Mouse (Mus musculus) embryonic facial prominence, embryonic 10.5 days (tissue): ENCODE results near the gene Eva1b. TPM values are rescaled to one million over a fixed set of nuclear protein-coding genes. Genes with fewer than 3 reads are reported as not detected.
A peak's percentile ranks its signal among the peaks of the same experiment; 100 is the strongest.

Source experiments
- DNase-seq: peaks from one replicate; pipeline ENCODE4 v3.0.0-alpha.2; 2017; ENCODE audit warnings: low spot score
- H3K27ac ChIP-seq: fragments of 300-500 bp; sonication (generic); replicated peaks from 2 replicates; pipeline ENCODE4 v1.5.1; 2016; ENCODE audit warnings: mild to moderate bottlenecking
- H3K27me3 ChIP-seq: fragments of 300-500 bp; sonication (generic); replicated peaks from 2 replicates; pipeline ENCODE4 v1.6.1; 2016; ENCODE audit warnings: low read depth, mild to moderate bottlenecking; ENCODE audit not compliant: poor library complexity, severe bottlenecking
- H3K36me3 ChIP-seq: fragments of 300-500 bp; sonication (generic); replicated peaks from 2 replicates; pipeline ENCODE4 v1.6.1; 2016; ENCODE audit warnings: mild to moderate bottlenecking, moderate library complexity
- H3K4me1 ChIP-seq: fragments of 300-500 bp; sonication (generic); 2 replicates; pipeline ENCODE4 v1.6.1; 2016
- H3K4me3 ChIP-seq: fragments of 300-500 bp; sonication (generic); 2 replicates; pipeline ENCODE4 v1.5.1; 2016; ENCODE audit warnings: mild to moderate bottlenecking, moderate library complexity
- H3K9me3 ChIP-seq: fragments of 300-500 bp; sonication (generic); 2 replicates; pipeline ENCODE4 v1.6.1; 2016; ENCODE audit warnings: mild to moderate bottlenecking
- WGBS: fragments of 180-500 bp; shearing (Covaris S2); methylation state at CpG from one replicate; pipeline ENCODE4 v1.1.7; 2016; 5-methylcytosine and 5-hydroxymethylcytosine counted together
- polyA plus RNA-seq: library from polyadenylated mRNA; unstranded; fragments of >200 nt; fragmentation: Nextera tagmentation; extraction: Ambion mirVana; gene quantifications from 2 replicates; pipeline ENCODE4 v1.2.1, GENCODE M21; 2016

The Eva1b gene
- polyA plus RNA-seq = 37.1 and 38.9 TPM in 2 replicates

- Histone ChIP-seq H3K4me3 (peak within 1 kb of the TSS; percentile 80), H3K27ac (peak within 1 kb of the TSS; percentile 95), H3K27me3 (peaks cover 46% of the 10 kb centered on the region), H3K36me3 (peaks cover 23% of the 10 kb centered on the region), H3K9me3 (no peaks in the 10 kb centered on the region), H3K4me1 (peaks cover 71% of the 10 kb centered on the region)
- peak; percentile 89 for DNase-seq
- under 1% methylated on average over 24 of the region's 24 CpGs for WGBS
These were observed at the start of gene Eva1b for GRCm38 (mm10) chr4:126147533-126148160. TSS of gene Eva1b (plus strand) at chr4:126147744.

- Histone ChIP-seq H3K27ac (no peak overlapping the region), H3K27me3 (no peaks in the 10 kb centered on the region), H3K4me3 (no peak overlapping the region), H3K4me1 (peaks cover 24% of the 10 kb centered on the region), H3K36me3 (peaks cover 35% of the 10 kb centered on the region), H3K9me3 (no peaks in the 10 kb centered on the region)
- WGBS = 88% methylated on average over 3 of the region's 3 CpGs
- no peak for DNase-seq
These were observed 48.2 kb upstream of the Eva1b start for GRCm38 (mm10) chr4:126099365-126099764.

- DNase-seq = no peak
These were observed 46.8 kb upstream of the Eva1b start for GRCm38 (mm10) chr4:126100764-126101163.

GRCm38 (mm10) chr4:126102061-126102841 lies 45.3 kb upstream of the Eva1b start:
- Histone ChIP-seq H3K4me3 (peak overlapping the region; percentile 83), H3K36me3 (peaks cover 35% of the 10 kb centered on the region), H3K4me1 (peaks cover 39% of the 10 kb centered on the region), H3K9me3 (no peaks in the 10 kb centered on the region), H3K27me3 (no peaks in the 10 kb centered on the region), H3K27ac (peak overlapping the region; percentile 84; the same call in 1 of the 2 replicates)
- no peak for DNase-seq
- 48% methylated on average over 7 of the region's 7 CpGs for WGBS

More at GRCm38 (mm10) chr4:126100764-126101163, 46.8 kb upstream of the Eva1b start:
- Histone ChIP-seq H3K9me3 (no peaks in the 10 kb centered on the region), H3K27me3 (no peaks in the 10 kb centered on the region), H3K27ac (no peak overlapping the region), H3K4me1 (peaks cover 38% of the 10 kb centered on the region), H3K4me3 (no peak overlapping the region), H3K36me3 (peaks cover 35% of the 10 kb centered on the region)
- WGBS = 85% methylated on average over 3 of the region's 3 CpGs

- Histone ChIP-seq H3K4me3 (peak overlapping the region; percentile 83), H3K4me1 (peaks cover 41% of the 10 kb centered on the region), H3K36me3 (peaks cover 28% of the 10 kb centered on the region), H3K9me3 (no peaks in the 10 kb centered on the region), H3K27me3 (no peaks in the 10 kb centered on the region), H3K27ac (peak overlapping the region; percentile 84)
- 3% methylated on average over 15 of the region's 15 CpGs for WGBS
- DNase-seq = peak; percentile 57
These were observed 44.4 kb upstream of the Eva1b start for GRCm38 (mm10) chr4:126103057-126103581.

GRCm38 (mm10) chr4:126103590-126104068 lies 43.9 kb upstream of the Eva1b start, which contains the start of gene Stk40:
TSS of gene Stk40 (plus strand) at chr4:126103957.
- H3K27ac ChIP-seq = peak within 1 kb of the TSS; percentile 84
- peak within 1 kb of the TSS; percentile 83 for H3K4me3 ChIP-seq
- H3K36me3 ChIP-seq = peaks cover 23% of the 10 kb centered on the region
- peaks cover 46% of the 10 kb centered on the region for H3K4me1 ChIP-seq
- under 1% methylated on average over 34 of the region's 34 CpGs for WGBS
- H3K9me3 ChIP-seq = no peaks in the 10 kb centered on the region
- no peaks in the 10 kb centered on the region for H3K27me3 ChIP-seq
- peak; percentile 98 for DNase-seq

- Histone ChIP-seq H3K27me3 (no peaks in the 10 kb centered on the region), H3K9me3 (no peaks in the 10 kb centered on the region), H3K36me3 (peaks cover 14% of the 10 kb centered on the region; the same call in 1 of the 2 replicates), H3K4me1 (peaks cover 55% of the 10 kb centered on the region), H3K4me3 (peak overlapping the region; percentile 83), H3K27ac (peak overlapping the region; percentile 84)
- WGBS = 4% methylated on average over 34 of the region's 34 CpGs
- peak; percentile 20 for DNase-seq
These were observed 43.1 kb upstream of the Eva1b start for GRCm38 (mm10) chr4:126104261-126105075.

- no peaks in the 10 kb centered on the region for H3K27me3 ChIP-seq
- WGBS = 57% methylated on average over 7 of the region's 7 CpGs
- DNase-seq = no peak
- peaks cover 6% of the 10 kb centered on the region; the same call in 1 of the 2 replicates for H3K36me3 ChIP-seq
- peaks cover 63% of the 10 kb centered on the region for H3K4me1 ChIP-seq
- no peak overlapping the region for H3K27ac ChIP-seq
- peak overlapping the region; percentile 83 for H3K4me3 ChIP-seq
- no peaks in the 10 kb centered on the region for H3K9me3 ChIP-seq
These were observed 42.3 kb upstream of the Eva1b start for GRCm38 (mm10) chr4:126105131-126105783.

GRCm38 (mm10) chr4:126108061-126108740 lies 39.3 kb upstream of the Eva1b start:
- Histone ChIP-seq H3K4me3 (no peak overlapping the region), H3K27ac (no peak overlapping the region), H3K27me3 (no peaks in the 10 kb centered on the region), H3K4me1 (peaks cover 68% of the 10 kb centered on the region), H3K36me3 (no peaks in the 10 kb centered on the region), H3K9me3 (no peaks in the 10 kb centered on the region)
- WGBS = 48% methylated on average over 8 of the region's 8 CpGs
- no peak for DNase-seq

GRCm38 (mm10) chr4:126109613-126110373 lies 37.8 kb upstream of the Eva1b start:
- peak overlapping the region; percentile 36; the same call in 1 of the 2 replicates for H3K4me3 ChIP-seq
- H3K9me3 ChIP-seq = no peaks in the 10 kb centered on the region
- peak overlapping the region; percentile 79; the same call in 1 of the 2 replicates for H3K27ac ChIP-seq
- H3K27me3 ChIP-seq = no peaks in the 10 kb centered on the region
- H3K36me3 ChIP-seq = no peaks in the 10 kb centered on the region
- no peak for DNase-seq
- peaks cover 62% of the 10 kb centered on the region for H3K4me1 ChIP-seq
- WGBS = 84% methylated on average over 10 of the region's 10 CpGs
